Mouse (Mus musculus): Measurements from ENCODE around the gene Fgfr2.
"Not testable (repeated sequence)": the region's sequence is repeated elsewhere in the genome, so short reads cannot be mapped to it uniquely, and the experiment has no call there.

Fgfr2 gene

DNA sequence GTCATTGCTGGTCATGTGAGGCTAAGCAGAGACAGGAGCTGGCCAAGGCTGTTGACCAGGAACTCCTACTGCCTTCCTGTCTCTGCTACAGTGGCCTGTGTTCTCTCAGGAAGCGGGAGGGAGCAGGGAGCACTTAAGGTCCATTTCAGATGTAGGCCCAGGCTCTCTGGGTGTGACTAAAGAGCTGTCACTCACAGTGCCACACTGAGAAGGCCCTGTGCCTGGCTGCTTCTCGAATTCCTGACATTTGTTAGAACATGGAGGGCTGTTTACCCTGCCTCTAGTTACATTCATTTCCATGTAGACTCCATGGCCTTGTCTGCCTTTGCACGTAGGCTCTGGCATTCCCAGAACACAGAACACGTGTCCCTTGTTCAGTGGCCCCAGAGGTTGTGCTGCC is 2452.8 kb downstream of the Fgfr2 start:
- DNase-seq: peak in 1 of 2 experiments; percentile 22

DNA sequence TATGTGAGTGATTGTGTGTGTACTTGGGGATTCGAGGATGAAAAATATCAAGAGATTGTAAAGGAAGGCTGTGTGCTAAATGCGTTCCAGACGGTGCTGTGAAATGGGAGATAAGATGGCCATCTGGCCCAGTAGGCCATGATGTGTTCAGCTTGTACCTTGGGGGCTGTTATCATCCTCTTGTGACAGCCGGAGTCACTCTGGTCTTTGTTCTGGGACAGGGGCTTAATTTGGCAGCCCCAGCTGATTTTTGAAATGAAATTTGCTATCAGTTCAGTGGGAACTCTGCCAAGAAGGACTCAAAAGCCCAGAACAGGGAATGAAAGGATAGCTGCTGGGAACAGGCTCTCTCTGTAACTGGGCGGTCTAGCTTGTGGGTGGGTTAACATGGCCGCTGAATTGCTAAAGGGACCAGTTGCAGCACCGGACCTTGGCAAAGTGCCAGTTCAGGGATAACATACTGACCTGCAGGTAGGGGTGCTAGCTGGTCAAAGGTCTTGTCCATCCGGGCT is 2453.7 kb downstream of the Fgfr2 start:
- DNase-seq: peak; percentile 60 to 77

DNA sequence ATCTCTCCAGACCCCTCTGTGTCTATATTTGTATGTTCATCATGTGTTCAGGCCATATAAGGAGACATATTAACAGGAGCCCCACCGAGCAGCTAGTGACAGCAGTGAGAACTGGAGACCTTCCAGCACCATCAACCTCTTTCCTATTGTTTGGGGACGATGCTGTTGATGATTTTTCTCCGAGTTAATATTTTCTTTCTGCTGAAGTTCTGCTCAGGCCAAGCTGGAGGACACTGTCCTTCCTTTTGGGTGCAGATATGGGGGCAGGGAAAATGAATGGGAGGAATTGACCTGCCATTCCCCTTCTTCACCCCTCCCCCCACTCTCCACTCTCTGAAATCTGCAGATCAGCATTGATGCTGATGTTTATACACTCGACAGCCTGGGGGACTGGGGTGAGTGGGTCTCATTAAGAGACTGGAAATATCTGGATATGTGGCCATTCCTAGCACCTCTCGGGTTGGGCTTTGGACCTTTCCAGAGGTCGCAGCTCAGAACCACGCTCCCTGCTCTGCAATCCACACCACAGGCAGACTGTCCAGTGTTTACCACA is 2454.3 kb downstream of the Fgfr2 start:
- peak; percentile 37 to 63 for DNase-seq

DNA sequence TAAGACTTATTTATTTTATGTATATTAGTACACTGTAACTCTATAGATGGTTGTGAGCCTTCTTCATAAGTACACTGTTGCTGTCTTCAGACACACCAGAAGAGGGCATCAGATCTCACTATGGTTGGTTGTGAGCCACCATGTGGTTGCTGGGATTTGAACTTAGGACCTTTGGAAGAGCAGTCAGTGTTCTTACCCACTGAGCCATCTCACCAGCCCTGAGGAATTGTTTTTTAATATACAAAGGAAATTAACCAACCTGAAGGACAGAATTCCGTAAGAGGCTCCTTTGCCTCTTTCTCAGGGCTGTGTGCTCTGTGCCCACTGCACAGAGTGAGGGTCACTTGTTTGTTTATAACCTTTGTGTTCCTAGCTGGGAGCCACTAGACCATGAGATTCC is 2455.1 kb downstream of the Fgfr2 start:
- not testable (repeated sequence) for DNase-seq

DNA sequence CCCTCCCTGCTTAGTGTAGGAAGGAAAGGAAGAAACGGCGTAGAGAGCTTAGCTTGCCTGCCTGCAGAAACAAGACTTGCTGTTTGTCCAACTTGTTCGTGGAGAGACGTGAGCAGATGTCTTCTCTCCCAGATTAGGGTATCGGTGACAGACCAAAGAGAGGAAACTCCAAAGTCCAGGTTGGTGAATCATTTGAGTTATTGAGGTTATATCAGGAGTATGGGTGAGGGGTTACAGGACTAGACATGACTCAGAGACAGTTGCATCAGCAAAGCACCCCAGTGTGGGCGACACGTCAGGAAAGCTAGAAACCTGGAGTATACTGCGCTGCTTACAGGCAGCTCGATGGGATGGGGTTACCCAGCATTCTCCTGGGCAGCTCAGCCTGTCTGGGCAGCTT is 2457.8 kb downstream of the Fgfr2 start:
- no peak for DNase-seq

DNA sequence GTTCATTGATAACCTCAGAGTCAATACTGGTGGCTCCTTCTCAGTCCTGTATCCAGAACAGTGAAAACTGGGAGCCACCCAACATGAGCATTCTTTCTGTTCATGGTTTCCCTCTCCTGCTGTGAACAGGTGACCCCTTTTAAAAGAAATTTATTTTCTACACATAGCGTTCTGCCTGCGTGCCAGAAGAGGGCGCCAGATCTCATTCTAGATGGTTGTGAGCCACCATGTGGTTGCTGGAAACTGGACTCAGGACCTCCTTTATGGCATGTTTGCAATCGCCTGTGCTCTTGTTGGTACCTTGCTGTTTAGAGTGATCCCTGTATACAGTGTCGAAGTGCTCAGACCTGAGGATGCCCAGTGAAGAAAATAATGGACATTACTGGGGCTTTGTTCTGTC is 2458.5 kb downstream of the Fgfr2 start:
- no peak for DNase-seq

DNA sequence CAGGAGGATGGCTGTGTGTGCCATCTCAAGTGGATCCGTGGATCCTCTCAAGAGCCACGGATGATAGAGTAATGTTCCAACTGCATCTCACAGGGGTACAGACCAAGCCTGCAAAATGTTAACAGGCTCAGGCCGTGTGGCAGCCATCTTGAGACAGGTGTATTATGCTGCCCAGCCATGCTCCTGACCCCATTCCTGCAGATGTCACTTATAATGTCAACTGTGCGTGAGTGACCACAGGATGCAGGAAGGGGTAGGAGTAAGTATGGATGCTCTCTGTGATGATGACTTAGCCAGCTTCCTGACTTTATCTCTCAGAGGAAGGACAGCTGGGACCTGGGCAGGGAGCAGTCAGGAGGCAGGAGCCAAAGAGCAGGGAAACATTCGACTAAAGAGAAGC is 2459.1 kb downstream of the Fgfr2 start:
- DNase-seq: no peak

DNA sequence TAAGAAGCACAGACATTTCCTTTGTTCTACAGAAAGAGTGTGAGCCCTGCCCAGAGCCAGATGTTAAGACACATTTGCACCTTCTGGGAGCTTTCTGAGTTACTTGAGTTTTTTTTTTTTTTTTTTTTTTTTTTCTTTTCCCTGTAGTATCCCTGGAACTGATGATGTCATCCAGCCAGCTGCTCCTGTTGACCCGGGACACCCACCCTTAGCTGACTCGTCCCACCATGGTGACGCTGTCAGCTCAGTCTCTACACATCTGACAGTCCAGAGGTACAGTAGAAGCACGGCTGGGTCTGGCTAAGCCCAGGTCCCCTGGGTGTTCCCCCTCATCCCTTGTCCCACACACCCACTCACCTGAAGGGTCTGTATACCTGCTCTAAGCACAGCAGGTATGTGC is 2460.3 kb downstream of the Fgfr2 start:
- DNase-seq: no peak

DNA sequence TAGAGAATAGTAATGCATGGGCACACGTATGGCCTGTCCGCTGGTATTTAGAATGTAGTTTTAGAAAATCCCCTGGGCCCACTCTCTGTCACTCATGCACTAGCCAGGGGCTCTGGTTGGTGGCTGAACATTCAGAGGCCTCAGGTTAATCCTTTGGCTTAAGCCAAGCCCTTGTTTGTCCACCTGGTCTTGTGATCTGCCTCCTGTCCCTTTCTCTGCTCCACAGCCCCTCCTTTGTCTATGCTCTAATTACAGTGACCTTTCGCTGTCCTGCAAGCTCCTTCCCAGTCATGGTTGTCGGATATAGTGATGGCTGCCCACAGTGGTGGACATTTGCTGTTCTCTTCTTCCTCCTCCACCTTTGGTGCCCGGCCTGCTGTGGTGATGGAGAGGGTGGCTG is 2460.9 kb downstream of the Fgfr2 start:
- no peak for DNase-seq

DNA sequence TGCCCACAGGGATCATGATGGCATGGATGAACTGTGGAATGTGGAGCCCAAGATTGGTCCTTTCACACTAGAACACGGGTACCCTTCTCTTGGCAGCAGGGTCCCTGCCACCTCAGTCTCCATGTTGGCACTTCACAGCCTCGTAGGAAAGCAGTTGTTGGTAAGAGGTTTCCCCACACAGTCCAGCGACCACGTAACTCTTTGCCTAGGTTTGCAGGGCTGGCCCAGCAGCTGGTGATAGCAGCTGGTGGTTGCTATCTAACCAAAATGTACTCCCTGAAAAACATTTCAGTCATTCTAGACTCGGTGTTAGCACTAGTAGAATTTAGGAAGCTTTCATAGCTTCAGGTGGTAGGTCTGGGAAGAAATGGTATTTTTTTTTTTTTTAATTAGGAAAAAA is 2464.0 kb downstream of the Fgfr2 start:
- no peak for DNase-seq

DNA sequence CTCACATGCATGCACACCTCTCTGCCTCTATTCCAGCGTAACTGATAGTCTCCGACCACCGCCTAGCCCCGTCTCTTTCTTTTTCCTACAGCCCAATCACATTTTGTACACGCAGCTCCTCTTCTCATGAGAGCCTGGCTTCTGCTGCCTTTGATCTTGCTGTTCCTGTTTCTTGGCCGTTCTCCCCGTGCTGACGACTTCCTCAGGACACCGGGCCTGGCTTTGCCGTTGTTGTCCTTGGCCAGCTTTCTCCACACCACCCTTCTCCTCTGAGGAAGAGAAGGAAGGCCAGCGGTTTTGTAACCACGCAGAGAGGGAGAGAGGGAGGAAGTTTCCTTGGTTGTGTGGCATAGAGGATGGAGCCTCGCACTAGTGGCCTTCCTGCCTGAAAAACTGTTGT is 2465.4 kb downstream of the Fgfr2 start:
- DNase-seq: peak; percentile 44 to 54

DNA sequence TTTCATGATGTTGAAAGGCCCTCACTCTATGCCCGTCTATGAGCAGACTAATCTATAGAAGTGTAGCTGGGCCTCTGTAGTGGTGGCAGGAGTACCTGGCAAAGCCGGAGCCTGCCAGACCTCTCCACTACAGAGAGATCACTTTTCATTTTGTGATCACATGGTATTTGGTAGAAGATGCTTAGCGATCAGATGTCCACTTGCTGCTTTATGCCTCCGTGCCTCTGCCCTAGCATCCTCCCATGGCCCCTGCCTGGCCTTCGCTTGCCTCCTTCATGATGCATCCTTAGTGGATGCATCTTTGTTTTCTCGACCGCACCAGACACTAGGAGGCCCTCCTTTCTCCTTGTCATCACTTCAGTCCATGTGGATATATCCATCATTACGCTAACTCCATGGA is 2466.2 kb downstream of the Fgfr2 start:
- DNase-seq: no peak

DNA sequence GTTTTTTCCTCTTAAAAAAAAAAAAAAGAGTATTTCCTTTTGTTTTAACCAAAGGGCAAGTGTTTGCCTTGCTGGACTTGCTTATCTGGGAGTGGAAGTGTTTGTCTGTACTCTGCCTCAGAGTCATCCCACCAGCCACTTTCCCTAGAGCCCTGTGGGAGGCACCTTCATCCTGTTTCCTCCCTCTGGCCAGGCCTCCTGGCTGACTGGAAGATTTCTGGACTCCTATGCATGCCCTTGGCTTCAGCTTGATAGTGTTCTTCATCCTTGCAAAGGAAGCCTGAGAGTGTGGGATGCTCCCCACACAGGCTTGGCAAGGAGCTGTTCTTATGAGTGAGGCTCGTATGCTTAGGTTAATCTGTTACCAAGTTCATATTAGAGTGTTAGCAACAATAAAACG is 2468.6 kb downstream of the Fgfr2 start:
- DNase-seq: peak; percentile 46 to 63

DNA sequence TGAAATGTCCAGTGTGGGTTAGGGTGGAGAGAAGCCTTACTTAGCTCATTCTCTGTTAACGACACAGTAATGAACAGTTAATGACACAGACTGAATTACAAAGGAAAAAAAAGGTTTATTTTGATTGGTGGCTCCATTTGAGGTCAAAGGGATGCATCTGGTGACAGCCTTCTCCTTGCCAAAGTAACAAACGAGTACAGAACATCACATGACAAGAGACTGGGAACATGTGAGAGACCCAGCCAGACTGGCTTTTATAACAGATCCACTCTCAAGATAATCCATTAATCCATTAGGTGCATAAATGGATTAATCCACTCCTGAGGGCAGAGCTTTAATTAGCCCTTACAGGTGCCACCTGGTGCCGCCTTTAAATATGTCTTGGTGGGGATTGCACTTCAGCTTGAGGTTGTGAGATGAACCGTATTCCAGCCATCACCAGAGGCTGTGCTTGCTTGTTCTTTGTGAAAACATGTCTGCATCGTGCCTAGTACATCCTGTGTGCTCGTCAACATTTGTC is 2470.1 kb downstream of the Fgfr2 start:
- DNase-seq: no peak

DNA sequence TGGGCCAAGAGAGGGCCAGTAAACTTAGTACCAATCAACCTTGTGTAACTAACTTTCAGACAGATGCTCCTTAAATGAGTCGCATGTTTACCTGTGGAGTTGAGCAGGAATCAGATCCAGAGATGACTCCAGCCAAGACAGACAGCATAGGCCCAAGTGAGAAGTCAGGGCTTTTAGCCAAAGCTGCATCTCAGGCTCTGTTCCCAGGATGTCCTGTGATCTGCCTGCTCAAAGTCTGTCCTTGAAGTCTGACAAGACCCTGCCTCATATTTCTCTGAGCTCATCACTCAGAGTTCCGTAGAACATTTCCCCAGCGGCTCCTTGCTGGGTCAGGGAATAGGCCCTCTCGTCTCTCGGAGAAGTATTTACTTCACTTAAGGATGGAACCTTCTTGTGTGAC is 2472.5 kb downstream of the Fgfr2 start:
- DNase-seq: no peak

DNA sequence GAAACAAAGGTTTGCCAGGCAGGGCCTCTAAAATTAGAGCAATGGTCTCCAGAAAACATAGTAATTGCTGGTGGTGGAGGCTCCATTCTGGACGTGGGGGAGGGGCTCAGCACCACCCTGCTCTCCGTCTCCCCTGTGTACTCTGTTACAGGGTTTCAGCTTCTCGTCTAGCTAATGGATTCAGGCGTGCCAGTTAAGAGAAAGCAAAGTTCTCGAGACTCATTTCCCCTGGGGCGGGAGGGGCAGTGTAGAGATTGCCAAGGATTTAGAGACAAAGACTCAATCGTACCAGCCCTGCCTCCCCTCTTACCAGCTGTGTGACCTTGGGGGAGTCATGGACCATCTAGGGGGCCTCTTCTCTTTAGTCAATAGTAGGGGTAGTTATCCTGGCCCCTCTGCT is 2473.9 kb downstream of the Fgfr2 start:
- DNase-seq: peak in 1 of 2 experiments; percentile 43

DNA sequence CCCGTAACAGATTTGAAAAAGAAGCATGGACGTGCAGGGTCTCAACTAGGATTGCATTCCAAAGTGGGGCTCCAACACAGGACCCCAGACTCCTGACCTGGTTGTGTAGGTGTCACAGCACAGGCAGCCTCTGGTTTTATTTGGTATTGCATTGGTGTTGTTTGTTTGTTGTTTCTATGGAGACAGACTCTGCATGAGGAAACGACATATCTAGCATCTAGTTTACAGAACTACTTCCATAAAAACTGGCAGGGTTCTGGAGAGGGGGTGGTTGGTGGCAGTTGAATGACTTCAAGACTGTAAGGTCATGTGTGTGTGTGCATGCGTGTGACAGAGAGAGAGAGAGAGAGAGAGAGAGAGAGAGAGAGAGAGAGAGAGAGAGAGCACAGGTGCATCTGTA is 2475.1 kb downstream of the Fgfr2 start:
- no peak for DNase-seq

DNA sequence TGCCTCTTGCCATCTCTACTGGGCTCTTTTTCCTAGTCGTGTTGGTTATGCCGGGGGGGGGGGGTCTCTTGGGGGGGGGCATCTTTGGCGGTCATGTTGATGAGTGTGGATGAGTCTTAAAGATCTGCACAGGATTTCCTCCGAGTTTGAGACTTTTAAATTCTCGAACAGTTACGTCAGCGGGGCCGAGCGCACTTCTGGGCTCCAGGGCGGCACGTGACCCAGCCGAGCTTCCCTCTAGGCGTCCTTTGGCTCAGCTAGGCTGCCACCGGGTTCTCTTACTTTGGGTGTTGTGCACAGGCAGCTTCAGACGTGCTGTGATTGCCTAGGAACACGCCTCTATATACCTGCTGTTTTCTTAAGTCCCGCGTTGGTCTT is 2476.4 kb downstream of the Fgfr2 start:
- peak; percentile 79 to 88 for DNase-seq

DNA sequence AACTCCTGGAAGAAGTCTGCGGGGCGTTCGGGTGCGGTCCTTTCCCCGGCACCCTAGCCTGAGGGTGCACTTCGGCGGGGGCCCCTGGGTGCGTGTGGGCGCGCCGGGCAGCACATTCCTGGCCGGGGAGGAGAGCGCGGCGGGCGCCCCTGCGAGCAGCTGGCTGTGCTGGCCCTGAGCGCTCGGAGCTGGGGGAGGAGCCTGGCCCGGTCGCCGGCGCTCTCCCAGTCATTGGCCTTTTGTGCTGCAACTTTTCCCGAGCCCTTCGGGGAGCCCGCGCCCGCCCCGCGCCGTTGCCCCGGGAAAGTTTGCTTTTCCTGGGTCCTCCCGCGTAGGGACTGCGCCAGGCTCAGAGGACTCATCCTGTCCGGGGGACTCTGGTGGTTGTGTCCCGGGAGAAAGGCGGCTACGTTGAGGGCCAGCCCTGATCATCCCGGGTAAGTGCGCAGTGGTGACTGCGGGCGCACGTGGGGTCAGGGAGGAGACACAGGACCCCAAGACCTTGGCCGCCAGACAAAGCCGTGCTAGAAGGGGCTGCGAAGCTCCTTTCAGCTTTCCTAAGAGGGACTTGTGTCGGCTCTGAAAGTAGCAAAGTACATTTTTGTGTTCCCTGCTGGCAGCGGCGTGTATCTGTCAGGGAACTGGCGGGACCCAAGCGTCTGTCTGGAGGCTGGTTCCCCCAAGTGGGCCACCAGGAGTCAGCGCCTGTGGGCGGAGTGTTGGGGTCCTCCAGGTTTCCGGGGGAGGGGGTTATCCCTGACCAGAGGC is 2477.0 kb downstream of the Fgfr2 start:
- peak; percentile 82 to 89 for DNase-seq

DNA sequence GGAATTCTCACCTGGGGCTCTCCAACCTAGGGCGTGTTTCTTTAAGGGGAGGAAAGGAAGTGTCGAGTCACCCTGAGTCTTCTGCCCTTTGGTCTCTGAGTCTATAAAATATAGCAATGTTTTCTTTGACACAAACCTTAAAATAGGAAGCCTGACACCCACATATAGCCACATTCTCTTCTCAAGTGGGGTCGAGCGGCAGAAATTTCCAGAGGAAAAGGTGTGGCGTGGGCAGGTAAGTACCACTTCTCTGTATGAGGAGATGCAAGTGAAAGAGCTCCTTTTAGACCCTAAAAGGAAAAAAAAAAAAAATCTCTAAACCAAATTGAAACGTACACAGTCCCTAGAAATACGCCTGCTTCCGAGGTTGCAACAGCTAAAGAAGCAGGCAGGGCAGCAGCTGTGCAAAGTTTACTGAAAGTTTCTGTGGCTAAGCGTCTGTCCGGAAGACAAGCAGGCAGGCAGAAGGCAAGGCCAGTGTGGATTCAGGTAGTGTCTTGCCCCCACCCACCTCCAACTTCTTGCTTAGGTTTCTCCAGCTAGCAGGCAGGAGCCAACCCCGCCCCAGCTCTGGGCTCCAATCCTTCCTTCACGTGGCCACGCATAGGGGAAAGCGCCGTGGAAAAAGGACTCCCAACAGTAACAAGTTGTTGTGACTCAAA is 2477.7 kb downstream of the Fgfr2 start:
- DNase-seq: peak in 1 of 2 experiments; percentile 80

DNA sequence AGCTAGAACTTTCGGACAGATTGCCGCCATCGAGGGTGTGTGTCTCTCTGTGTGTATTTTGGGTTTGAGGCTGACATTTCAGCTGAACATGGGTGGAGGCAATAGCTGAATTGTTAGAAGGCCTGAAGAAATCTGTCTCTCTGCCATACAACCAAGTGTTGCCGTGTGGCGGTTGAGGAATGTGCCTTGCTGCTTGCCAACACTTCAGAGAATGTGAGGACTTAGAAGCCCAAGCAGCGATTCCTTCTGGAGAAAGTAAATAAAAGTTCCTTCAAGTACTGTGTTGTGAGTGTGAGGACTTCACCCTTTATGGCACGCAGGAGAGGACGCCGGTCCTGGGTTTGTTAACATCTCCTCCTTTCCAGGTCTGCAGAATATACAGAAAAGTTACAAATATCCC is 2482.5 kb downstream of the Fgfr2 start:
- no peak for DNase-seq

DNA sequence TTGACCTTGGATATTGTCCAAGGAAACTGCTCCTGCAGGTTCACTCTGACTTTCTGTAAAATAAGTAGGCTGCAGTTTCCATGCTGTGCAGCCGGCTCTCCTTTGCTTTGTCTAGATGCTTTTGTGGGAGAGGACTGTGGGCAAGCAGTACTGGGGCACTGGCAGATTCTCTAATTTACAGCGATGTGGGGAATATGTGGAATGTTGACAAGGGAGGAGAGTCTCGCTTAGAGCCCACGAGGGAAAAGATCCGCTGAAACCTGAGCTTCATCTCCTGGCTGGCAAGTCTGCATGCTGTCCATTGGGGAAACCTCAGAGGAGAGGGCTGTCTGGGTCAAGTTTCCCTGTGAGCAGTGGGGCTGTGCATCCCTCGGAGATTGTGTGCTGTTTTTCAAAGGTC is 2485.3 kb downstream of the Fgfr2 start:
- DNase-seq: no peak

DNA sequence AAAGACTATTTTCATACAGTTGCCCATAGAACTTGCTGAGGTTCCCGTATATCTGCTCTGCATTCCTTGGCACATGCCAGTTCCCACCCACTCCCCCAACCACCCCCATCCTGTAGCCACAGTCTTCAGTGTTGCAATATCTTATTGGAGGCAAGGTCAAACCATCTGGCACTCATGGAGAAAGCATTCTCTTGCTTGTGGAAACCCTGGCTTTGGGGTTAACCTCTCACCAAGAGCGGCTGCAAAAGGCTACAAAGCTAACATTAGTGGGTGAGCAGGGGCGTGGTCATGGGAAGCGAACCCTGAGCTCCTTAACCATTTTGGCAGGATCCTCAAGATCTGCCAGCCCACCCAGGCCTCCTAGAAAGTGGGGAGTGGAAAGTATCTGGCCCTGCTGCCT is 2486.2 kb downstream of the Fgfr2 start:
- DNase-seq: no peak

DNA sequence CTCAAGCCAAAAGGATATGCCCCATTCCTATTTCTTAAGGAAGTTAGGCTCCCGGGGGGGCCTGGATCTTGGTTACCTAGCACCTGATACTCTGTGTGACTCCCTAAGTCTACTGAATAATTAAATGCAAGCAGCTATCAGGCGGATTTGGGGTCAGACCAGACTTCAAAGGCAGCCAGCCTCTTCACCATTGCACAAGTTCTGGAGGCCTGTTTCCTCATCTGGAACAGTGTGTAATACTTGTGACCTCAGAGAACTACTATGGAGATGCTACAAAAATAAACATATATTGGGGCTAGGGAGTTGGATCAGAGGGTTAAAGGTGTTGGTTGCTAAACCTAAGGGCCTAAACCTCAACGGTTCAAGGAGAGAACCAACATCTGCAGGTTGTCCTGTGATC is 2486.9 kb downstream of the Fgfr2 start:
- no peak for DNase-seq
